Mouse (Mus musculus) kidney, embryonic 15.5 days (tissue): ENCODE results near the gene Casq2. TPM values are rescaled to one million over a fixed set of nuclear protein-coding genes. Genes with fewer than 3 reads are reported as not detected.

ENCODE experiments used
- ATAC-seq: fragments of 200-750 bp; cut with Nextera tagmentation; replicated peaks from 2 replicates; pipeline ENCODE4 v1.8.0; 2017; ENCODE audit warnings: moderate TSS enrichment; ENCODE audit not compliant: low FRiP score
- H3K27ac ChIP-seq: fragments of 300-500 bp; sonication (generic); 2 replicates; pipeline ENCODE4 v1.5.1; 2015; ENCODE audit warnings: mild to moderate bottlenecking, inconsistent platforms
- H3K27me3 ChIP-seq: fragments of 300-500 bp; sonication (generic); 2 replicates; pipeline ENCODE4 v1.6.1; 2015; ENCODE audit warnings: inconsistent platforms
- H3K36me3 ChIP-seq: fragments of 300-500 bp; sonication (generic); 2 replicates; pipeline ENCODE4 v1.6.1; 2015; ENCODE audit warnings: inconsistent platforms
- H3K4me1 ChIP-seq: fragments of 300-500 bp; sonication (generic); 2 replicates; pipeline ENCODE4 v1.6.1; 2015; ENCODE audit warnings: inconsistent platforms
- H3K4me2 ChIP-seq: fragments of 300-500 bp; sonication (generic); 2 replicates; pipeline ENCODE4 v1.6.1; 2015; ENCODE audit warnings: moderate library complexity, mild to moderate bottlenecking, inconsistent platforms
- H3K4me3 ChIP-seq: fragments of 300-500 bp; sonication (generic); replicated peaks from 2 replicates; pipeline ENCODE4 v1.5.1; 2015; ENCODE audit warnings: mild to moderate bottlenecking, inconsistent platforms
- H3K9ac ChIP-seq: fragments of 300-500 bp; sonication (generic); 2 replicates; pipeline ENCODE4 v1.6.1; 2015; ENCODE audit warnings: mild to moderate bottlenecking, inconsistent platforms
- H3K9me3 ChIP-seq: fragments of 300-500 bp; sonication (generic); replicated peaks from 2 replicates; pipeline ENCODE4 v1.6.1; 2016; ENCODE audit warnings: inconsistent platforms
- WGBS: fragments of 180-500 bp; shearing (Covaris S2); methylation state at CpG from one replicate; pipeline ENCODE4 v1.1.7; 2015; ENCODE audit warnings: mixed read lengths; 5-methylcytosine and 5-hydroxymethylcytosine counted together
- polyA plus RNA-seq: library from polyadenylated mRNA; unstranded; fragments of >200 nt; fragmentation: Nextera tagmentation; extraction: Ambion mirVana; gene quantifications from 2 replicates; pipeline ENCODE4 v1.2.1, GENCODE M21; 2015

Gene Casq2
- polyA plus RNA-seq, 1 experiment from 2014 or later: 6.6 TPM

DNA sequence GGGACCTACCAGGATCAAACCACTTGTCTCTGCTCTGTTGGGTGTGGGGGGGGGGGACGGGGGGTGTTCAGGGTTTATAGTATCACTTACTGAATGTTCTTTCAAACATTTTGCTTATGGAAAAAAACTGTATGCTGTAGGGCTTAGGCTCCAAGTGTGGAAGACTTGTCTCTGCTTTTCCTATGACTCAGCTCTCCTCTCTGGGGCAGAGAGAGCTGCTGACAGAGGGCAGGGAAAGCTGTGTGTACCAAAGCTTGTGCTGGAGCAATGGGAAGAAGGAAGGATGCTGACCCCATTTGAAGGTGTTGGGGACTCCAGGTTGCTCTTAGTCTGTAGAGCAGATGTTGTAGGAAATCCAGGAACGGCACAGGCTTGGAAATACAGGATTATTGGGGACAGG lies 55.2 kb downstream of the Casq2 start:
- WGBS: 77% methylated on average over 2 of the region's 2 CpGs

DNA sequence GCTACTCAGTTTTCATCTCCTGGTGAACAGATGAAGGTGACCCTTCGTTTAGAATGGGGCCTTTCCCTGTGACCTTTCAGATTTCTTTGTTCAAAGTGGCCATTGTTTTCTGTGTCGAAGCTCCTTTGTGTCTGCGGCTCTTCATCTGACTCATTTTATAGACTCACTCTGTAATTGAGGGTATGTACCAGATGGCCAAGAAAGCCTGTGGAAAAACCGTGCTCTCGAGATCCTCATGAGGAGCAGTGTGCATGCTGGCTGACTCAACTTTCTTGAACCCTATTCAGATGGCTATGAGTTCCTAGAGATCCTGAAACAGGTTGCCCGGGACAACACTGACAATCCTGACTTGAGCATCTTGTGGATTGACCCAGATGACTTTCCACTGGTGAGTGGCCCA lies 55.7 kb downstream of the Casq2 start:
- Histone ChIP-seq H3K4me1 (peaks cover 35% of the 10 kb centered on the region), H3K9ac (no peak overlapping the region), H3K9me3 (no peaks in the 10 kb centered on the region), H3K4me2 (no peak overlapping the region), H3K36me3 (no peaks in the 10 kb centered on the region), H3K27ac (no peak overlapping the region), H3K27me3 (no peaks in the 10 kb centered on the region; the same call in 1 of the 2 replicates), H3K4me3 (no peak overlapping the region)
- 69% methylated on average over 6 of the region's 6 CpGs for WGBS
- ATAC-seq: no peak

More for the DNA sequence above, 55.2 kb downstream of the Casq2 start:
- Histone ChIP-seq H3K4me3 (no peak overlapping the region), H3K4me2 (no peak overlapping the region), H3K27me3 (no peaks in the 10 kb centered on the region; the same call in 1 of the 2 replicates), H3K9me3 (no peaks in the 10 kb centered on the region), H3K36me3 (no peaks in the 10 kb centered on the region), H3K9ac (no peak overlapping the region), H3K4me1 (peaks cover 35% of the 10 kb centered on the region), H3K27ac (no peak overlapping the region)
- ATAC-seq: no peak

DNA sequence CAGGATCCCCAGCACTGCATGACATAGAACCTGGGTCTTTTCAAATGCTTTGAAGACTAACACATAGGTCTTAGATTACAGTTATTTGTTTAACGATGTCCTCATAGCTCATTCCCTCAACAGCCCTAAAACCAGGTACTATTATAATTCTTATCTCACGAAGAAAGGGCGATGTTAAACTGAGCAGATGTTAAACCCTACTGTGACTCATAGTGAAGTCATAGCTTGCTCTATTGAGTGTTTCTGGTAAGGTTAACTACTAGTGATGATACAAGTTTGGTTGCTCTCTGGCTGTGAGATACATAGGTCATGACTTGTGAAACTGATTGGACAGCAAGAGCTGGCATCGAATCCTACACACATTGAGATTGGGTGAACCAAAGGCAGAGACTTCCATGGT lies 56.7 kb downstream of the Casq2 start:
- Histone ChIP-seq H3K4me2 (no peak overlapping the region), H3K27me3 (no peaks in the 10 kb centered on the region)
- 93% methylated on average over 4 of the region's 4 CpGs for WGBS

DNA sequence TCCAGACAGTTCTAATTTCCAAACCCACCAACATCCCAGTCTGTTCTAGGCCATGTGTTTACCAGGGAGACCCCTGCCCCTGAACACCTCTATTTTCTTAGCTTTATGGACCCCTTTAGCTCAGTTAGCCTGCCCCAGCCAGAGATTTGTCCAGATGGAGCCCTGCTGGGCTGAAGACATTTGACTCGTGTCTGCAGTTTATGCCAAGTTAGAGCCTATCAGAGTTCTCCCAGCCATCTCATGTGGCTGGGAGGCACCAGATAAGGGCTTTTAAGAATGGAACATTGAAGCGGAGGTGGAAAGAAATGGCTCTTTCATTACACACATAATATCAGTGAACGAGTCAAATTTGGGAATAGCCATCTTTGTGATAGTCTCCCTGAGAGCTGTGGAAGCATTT lies 57.3 kb downstream of the Casq2 start:
- 86% methylated on average over 3 of the region's 3 CpGs for WGBS
- Histone ChIP-seq H3K9ac (no peak overlapping the region), H3K4me2 (no peak overlapping the region), H3K27ac (no peak overlapping the region), H3K36me3 (no peaks in the 10 kb centered on the region), H3K4me3 (no peak overlapping the region), H3K4me1 (peaks cover 27% of the 10 kb centered on the region), H3K27me3 (no peaks in the 10 kb centered on the region), H3K9me3 (no peaks in the 10 kb centered on the region)
- ATAC-seq: no peak

More for the DNA sequence above, 56.7 kb downstream of the Casq2 start:
- Histone ChIP-seq H3K36me3 (no peaks in the 10 kb centered on the region), H3K9me3 (no peaks in the 10 kb centered on the region), H3K27ac (no peak overlapping the region), H3K4me3 (no peak overlapping the region), H3K9ac (no peak overlapping the region), H3K4me1 (peaks cover 31% of the 10 kb centered on the region)
- ATAC-seq: no peak

DNA sequence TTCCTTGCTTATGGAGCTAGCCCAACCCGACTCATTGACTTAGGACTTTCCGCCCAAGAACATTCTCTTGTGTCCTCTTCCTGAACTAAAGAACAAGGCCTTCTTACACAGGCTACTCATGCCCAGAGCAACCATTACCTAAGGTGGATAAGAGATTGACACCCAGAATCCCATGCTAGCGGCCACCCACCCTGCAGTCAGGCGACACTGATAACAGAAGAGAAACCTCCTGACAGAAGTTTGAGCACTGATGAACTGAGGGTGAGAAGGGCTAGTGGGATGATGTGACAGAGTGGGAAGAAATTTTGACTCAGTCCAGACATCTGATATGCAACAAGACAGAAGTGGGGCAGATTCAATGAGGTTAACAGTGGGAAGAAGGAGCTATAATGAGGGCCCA lies 58.2 kb downstream of the Casq2 start:
- no peak for ATAC-seq
- WGBS: 97% methylated on average over 4 of the region's 4 CpGs
- peaks cover 26% of the 10 kb centered on the region for H3K4me1 ChIP-seq

DNA sequence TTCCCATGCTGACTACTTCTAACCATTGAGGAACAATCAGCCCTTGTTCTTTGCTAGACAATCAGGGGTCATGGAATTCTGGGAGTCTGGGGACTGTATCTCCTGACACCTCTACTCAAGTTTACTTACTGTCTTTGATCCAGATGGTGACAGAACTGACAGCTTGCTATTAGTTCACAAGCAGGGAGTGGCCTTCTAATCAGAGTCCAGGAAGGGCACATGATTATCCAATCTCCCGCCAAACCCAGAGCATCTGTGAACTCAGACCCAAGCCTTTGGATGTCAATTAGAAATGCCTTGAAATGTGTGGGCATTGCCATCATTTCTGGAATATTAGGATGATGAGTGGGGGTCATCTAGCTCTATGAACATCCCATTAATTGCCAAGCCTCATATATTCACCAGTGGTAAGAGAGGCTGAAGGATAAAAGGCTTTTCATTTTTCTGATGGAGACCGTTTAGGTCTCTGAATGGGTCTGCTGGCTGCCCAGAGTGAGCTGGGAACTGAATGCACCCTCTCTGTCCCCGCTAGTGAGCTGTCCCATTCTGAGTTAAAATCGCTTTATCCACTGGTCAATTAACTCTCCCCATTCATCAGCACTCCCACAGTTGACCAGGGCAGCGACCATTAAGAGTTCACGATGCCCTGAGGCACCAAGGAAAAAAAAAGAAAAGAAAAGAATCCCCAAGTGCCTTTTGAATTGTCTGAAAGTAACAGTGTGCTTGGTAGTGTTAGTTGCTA lies 59.6 kb downstream of the Casq2 start:
- Histone ChIP-seq H3K27me3 (no peaks in the 10 kb centered on the region), H3K36me3 (no peaks in the 10 kb centered on the region), H3K4me1 (peaks cover 33% of the 10 kb centered on the region), H3K9ac (no peak overlapping the region), H3K4me2 (no peak overlapping the region), H3K27ac (no peak overlapping the region), H3K4me3 (no peak overlapping the region), H3K9me3 (no peaks in the 10 kb centered on the region)
- ATAC-seq: peak; percentile 61; the same call in 1 of the 2 replicates
- 21% methylated on average over 6 of the region's 6 CpGs for WGBS

More for the DNA sequence above, 58.2 kb downstream of the Casq2 start:
- H3K9ac ChIP-seq: no peak overlapping the region
- H3K36me3 ChIP-seq: no peaks in the 10 kb centered on the region
- H3K27me3 ChIP-seq: no peaks in the 10 kb centered on the region
- no peak overlapping the region for H3K4me3 ChIP-seq
- H3K27ac ChIP-seq: no peak overlapping the region
- no peaks in the 10 kb centered on the region for H3K9me3 ChIP-seq
- no peak overlapping the region for H3K4me2 ChIP-seq

DNA sequence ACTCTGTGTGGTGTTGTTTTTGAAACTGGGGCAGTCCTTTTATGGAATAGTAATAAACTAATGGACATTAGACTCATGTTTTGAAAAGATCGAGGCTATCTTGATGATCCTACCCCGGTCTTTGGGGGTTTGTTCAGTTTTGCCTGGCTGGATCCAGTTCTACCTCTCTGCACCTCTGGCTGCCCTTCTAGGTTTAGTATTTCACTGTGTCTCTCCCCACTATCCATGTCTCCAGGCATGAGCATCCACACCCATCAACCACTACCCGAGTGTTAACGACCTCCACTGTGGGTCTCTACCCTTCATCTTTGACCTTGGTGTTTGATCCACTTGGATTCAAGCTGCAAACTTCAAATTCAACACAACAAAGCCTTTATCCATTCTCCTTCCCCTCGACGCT lies 60.2 kb downstream of the Casq2 start:
- no peaks in the 10 kb centered on the region for H3K9me3 ChIP-seq
- H3K4me2 ChIP-seq: no peak overlapping the region
- no peak; the same call in 1 of the 2 replicates for ATAC-seq
- no peak overlapping the region for H3K9ac ChIP-seq
- H3K4me3 ChIP-seq: no peak overlapping the region
- WGBS: 51% methylated on average over 6 of the region's 6 CpGs
- H3K4me1 ChIP-seq: peaks cover 33% of the 10 kb centered on the region
- no peaks in the 10 kb centered on the region for H3K36me3 ChIP-seq
- H3K27me3 ChIP-seq: no peaks in the 10 kb centered on the region
- H3K27ac ChIP-seq: no peak overlapping the region

DNA sequence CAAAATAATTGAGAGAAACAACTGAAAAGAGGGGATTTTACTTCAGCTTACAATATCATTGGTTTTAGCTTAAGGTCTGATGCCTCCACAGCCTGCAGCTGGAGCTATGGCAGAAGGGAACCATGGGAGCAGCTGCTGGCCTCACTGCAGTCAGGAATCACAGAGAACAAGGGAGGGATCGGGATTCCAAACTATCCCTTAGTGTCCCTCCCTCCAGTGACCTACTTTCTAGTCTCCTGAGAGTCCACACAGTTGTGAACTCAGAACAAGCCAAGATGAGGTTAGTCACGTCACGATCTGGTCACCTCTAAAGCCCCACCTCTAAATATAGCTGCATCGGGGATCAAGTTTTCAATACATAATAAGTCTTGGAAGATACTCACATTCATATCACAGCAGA lies 61.0 kb downstream of the Casq2 start:
- Histone ChIP-seq H3K4me3 (no peak overlapping the region), H3K27ac (no peak overlapping the region), H3K9ac (no peak overlapping the region), H3K36me3 (no peaks in the 10 kb centered on the region), H3K4me1 (peaks cover 41% of the 10 kb centered on the region), H3K9me3 (no peaks in the 10 kb centered on the region), H3K27me3 (no peaks in the 10 kb centered on the region), H3K4me2 (no peak overlapping the region)
- WGBS: 79% methylated on average over 4 of the region's 4 CpGs
- ATAC-seq: no peak

DNA sequence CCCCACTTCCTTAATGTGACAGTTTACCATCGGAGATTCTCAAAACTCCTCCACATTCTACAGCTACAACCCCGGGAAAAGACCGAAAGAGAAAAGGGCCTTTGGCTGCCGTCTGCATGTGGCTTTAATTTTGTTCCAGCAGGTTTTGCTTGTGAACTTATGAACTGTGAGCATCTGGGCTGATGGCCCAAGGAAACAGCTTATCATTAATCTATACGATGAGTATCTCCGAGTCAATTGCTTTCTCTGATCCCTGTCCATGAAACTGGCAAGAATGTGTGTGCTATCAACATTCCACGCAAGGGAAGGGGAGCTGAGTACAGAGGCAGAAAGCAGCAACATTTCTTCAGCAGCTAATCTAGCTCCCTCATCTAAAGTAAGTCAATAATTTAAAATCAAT lies 63.7 kb downstream of the Casq2 start:
- WGBS: 16% methylated on average over 7 of the region's 7 CpGs
- H3K4me2 ChIP-seq: no peak overlapping the region
- H3K4me3 ChIP-seq: no peak overlapping the region
- no peak overlapping the region for H3K9ac ChIP-seq
- H3K9me3 ChIP-seq: no peaks in the 10 kb centered on the region
- no peaks in the 10 kb centered on the region for H3K36me3 ChIP-seq
- no peaks in the 10 kb centered on the region for H3K27me3 ChIP-seq
- H3K27ac ChIP-seq: 0 out of 2 replicates have a peak overlapping the region, but pooled peaks have one; percentile 5
- ATAC-seq: no peak
- peaks cover 58% of the 10 kb centered on the region for H3K4me1 ChIP-seq

DNA sequence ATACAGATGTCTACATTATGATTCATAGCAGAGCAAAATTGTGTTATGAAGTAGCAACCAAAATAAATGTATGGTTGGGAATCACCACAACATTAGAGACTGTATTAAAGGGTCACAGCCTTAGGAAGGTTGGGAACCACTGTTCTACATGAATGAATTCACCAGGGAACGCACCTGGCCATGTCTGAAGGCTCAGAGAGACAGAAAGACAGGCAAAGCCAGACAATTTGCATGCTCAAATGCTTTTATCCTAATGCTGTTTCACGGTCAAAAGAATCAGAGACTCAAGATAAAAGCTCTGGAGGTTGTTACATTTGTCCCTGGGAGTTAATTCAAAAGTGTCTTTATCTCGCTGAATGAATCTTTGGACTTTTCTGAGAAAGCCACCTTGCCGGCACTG lies 65.6 kb downstream of the Casq2 start:
- peaks cover 45% of the 10 kb centered on the region for H3K4me1 ChIP-seq
- no peak overlapping the region for H3K9ac ChIP-seq
- H3K4me3 ChIP-seq: no peak overlapping the region
- H3K36me3 ChIP-seq: peaks cover 6% of the 10 kb centered on the region
- no peaks in the 10 kb centered on the region for H3K27me3 ChIP-seq
- no peak for ATAC-seq
- H3K27ac ChIP-seq: peak overlapping the region; percentile 88
- H3K4me2 ChIP-seq: no peak overlapping the region
- WGBS: 60% methylated on average over 4 of the region's 4 CpGs
- no peaks in the 10 kb centered on the region for H3K9me3 ChIP-seq

DNA sequence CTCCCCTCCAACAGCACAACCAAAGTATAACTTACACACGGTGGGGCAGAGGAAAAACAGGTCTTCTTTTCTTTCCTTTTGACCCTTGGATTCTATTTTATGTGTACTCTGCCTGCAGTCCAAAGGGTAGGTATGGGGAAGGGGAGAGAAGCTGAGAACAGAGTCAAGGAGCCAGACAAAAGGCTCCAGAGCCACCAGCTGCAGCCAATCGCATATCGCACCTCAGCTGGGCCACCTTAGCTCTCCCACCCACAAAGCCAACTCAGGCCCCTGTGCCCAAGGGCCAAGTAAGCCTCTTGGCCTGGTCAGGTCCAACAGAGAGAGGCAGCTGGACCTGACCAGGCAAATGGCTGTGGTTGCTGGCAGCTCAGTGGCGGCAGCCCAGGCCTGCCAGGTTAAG lies 66.3 kb downstream of the Casq2 start:
- Histone ChIP-seq H3K36me3 (peaks cover 13% of the 10 kb centered on the region), H3K27ac (peak overlapping the region; percentile 88), H3K27me3 (no peaks in the 10 kb centered on the region), H3K9me3 (no peaks in the 10 kb centered on the region), H3K4me1 (peaks cover 44% of the 10 kb centered on the region), H3K9ac (no peak overlapping the region), H3K4me3 (no peak overlapping the region), H3K4me2 (peak overlapping the region; percentile 32)
- peak; percentile 47; the same call in 1 of the 2 replicates for ATAC-seq
- WGBS: 41% methylated on average over 4 of the region's 4 CpGs

DNA sequence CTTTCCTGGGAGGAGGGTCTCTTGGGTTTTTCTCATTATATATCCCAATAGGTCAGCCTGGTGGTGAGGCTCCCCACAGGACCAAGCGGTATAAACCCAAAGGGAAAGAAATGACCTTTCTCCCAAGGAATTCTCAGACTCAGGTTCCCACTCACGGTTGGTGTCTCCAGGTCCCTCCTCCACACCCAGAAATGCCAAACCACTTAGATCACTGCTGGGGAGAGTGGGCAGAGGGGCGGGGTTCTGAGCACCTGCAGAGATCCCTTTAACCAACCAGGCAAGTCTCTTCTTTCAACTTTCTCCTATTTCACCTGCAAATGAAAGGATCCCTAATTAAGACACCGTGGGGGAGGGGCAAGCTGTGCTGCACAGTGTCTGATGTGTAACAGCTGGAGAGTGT lies 66.7 kb downstream of the Casq2 start:
- Histone ChIP-seq H3K27me3 (no peaks in the 10 kb centered on the region), H3K27ac (peak overlapping the region; percentile 88), H3K4me3 (no peak overlapping the region), H3K9ac (no peak overlapping the region), H3K9me3 (no peaks in the 10 kb centered on the region), H3K4me1 (peaks cover 44% of the 10 kb centered on the region), H3K4me2 (peak overlapping the region; percentile 32), H3K36me3 (peaks cover 17% of the 10 kb centered on the region)
- peak; percentile 88 for ATAC-seq
- 19% methylated on average over 4 of the region's 4 CpGs for WGBS

DNA sequence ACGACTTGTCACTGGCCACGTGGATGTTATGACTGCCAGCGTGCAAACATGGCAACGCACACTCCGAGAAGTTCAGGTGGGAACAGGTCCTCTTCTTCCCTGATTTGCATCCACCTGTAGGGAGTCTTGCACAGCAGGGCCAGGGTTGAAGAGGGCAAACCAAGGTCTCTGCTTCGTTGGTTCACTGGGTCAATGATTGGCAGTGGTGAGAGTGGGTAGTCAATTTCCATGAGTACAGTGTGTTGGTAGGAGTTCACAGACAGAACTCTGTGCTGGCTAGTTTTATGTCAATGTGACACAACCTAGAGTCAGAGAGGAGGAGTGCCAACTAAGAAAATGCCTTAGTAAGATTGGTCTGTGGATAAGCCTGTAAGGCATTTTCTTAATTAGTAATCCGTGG lies 67.9 kb downstream of the Casq2 start:
- peaks cover 44% of the 10 kb centered on the region for H3K4me1 ChIP-seq
- no peaks in the 10 kb centered on the region for H3K9me3 ChIP-seq
- H3K36me3 ChIP-seq: peaks cover 27% of the 10 kb centered on the region
- no peak overlapping the region for H3K4me3 ChIP-seq
- peak; percentile 52; the same call in 1 of the 2 replicates for ATAC-seq
- H3K27me3 ChIP-seq: no peaks in the 10 kb centered on the region
- peak overlapping the region; percentile 63 for H3K27ac ChIP-seq
- H3K9ac ChIP-seq: no peak overlapping the region
- WGBS: 81% methylated on average over 7 of the region's 7 CpGs
- no peak overlapping the region for H3K4me2 ChIP-seq
